Mouse (Mus musculus): ENCODE measurements around the gene Dact1. TPM values are rescaled to one million over a fixed set of nuclear protein-coding genes. Genes with fewer than 3 reads are reported as not detected.
A peak's percentile ranks its signal among the peaks of the same experiment; 100 is the strongest.

Dact1 gene
- polyA plus RNA-seq, 2 experiments = 0.32 to 0.58 TPM

DNA sequence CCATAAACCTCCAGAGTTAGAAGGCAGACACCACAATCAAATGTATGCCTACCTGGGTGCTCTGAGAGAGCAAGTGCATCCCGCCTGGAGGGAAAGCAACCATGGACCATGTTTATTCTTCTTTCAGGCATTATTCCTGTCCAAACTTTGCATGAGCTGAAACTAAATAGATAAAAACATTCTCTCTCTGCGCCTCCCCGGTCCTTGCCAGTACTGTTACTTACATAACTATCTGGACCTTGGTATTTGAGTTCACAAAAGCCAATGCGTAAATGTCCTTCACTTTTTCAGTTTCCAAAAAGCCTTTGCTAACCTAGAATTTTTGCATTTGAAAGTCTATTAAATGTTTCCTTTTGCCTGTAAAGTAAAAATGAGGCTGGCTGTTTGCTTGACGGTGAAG lies 58.9 kb downstream of the Dact1 start:
- Histone ChIP-seq H3K36me3 (replicated peaks; ENCODE audit: control insufficient read depth, insufficient read depth, low read depth) (no peaks in the 10 kb centered on the region), H3K27ac (no peak overlapping the region), H3K4me2 (ENCODE audit: low read depth) (peak overlapping the region; percentile 1; the same call in 1 of the 2 replicates), H3K4me3 (ENCODE audit: insufficient read depth in 1 of 2, low read depth in 2 of 2, low read length in 2 of 2) (no peak overlapping the region), H3K4me1 (replicated peaks; ENCODE audit: control insufficient read depth in 2 of 2, insufficient read depth in 2 of 2, low read length in 1 of 2) (no peaks in the 10 kb centered on the region; a peak in 1 of 4 replicates), H3K27me3 (ENCODE audit: control insufficient read depth, insufficient read depth, low read length) (no peaks in the 10 kb centered on the region), H3K9ac (replicated peaks) (no peak overlapping the region), H3K9me3 (ENCODE audit: control insufficient read depth, low read length) (no peaks in the 10 kb centered on the region)
- DNase-seq (ENCODE audit: low read depth in 3 of 3, low spot score in 3 of 3) = no peak
- 55% methylated on average over 5 of the region's 5 CpGs for WGBS (ENCODE audit: insufficient replicate concordance)
- TF ChIP-seq EP300 (IDR thresholded peaks at IDR 0.05; ENCODE audit: low read depth) = no peak
- no peak for TF ChIP-seq CTCF (IDR thresholded peaks at IDR 0.05; ENCODE audit: low read depth)
- no peak for ATAC-seq (ENCODE audit: insufficient read depth)

Other genes with a start within 250 kb of the Dact1 start
- not detected in 2 replicates for gene Tomm20l, start 198.5 kb upstream of the Dact1 start, polyA plus RNA-seq (2012; rRNA removed)
- not detected in 2 replicates for gene Tomm20l, start 198.5 kb upstream of the Dact1 start, polyA plus RNA-seq (2014; fragmentation: Nextera tagmentation; extraction: Ambion mirVana)
- 13.0 and 23.7 TPM in 2 replicates for gene Timm9, start 173.2 kb upstream of the Dact1 start, polyA plus RNA-seq (2012; rRNA removed)
- 40.2 and 43.4 TPM in 2 replicates for gene Timm9, start 173.2 kb upstream of the Dact1 start, polyA plus RNA-seq (2014; fragmentation: Nextera tagmentation; extraction: Ambion mirVana)
- gene 2700049A03Rik, start 173.0 kb upstream of the Dact1 start, polyA plus RNA-seq (2012; rRNA removed) = 2.0 and 2.7 TPM in 2 replicates
- gene 2700049A03Rik, start 173.0 kb upstream of the Dact1 start, polyA plus RNA-seq (2014; fragmentation: Nextera tagmentation; extraction: Ambion mirVana) = 4.1 and 4.2 TPM in 2 replicates

Data from liver, embryonic 14.5 days (tissue).